Mouse (Mus musculus): ENCODE data around the gene Ccl9.

GRCm38 (mm10) chr11:83593453-83593852, 15.0 kb upstream of the Ccl9 start:
- no peak for TF ChIP-seq POLR2A (IDR thresholded peaks at IDR 0.05; ENCODE audit: extremely low read depth, insufficient read depth, low read length)
- no peak for TF ChIP-seq CTCF (IDR thresholded peaks at IDR 0.05; ENCODE audit: low read depth, low read length)
